Mouse (Mus musculus) lung, adult 2 months (tissue): ENCODE measurements around the gene Clrn1.

Source experiments
- CTCF ChIP-seq: fragments of 200-500 bp; IDR thresholded peaks from 2 replicates; pipeline ENCODE4 v1.5.1; 2011; ENCODE audit warnings: mild to moderate bottlenecking, low read length, control low read depth; ENCODE audit not compliant: insufficient read depth
- POLR2A ChIP-seq: fragments of 200-500 bp; IDR thresholded peaks from 2 replicates; pipeline ENCODE4 v1.6.1; 2011; ENCODE audit warnings: low read depth, mild to moderate bottlenecking, control low read depth, low read length, borderline replicate concordance; ENCODE audit errors: extremely low read depth

GRCm38 (mm10) chr3:58921316-58921715 is 36.2 kb upstream of the Clrn1 start:
- TF ChIP-seq CTCF (no peak), POLR2A (no peak)
